Mouse (Mus musculus) liver, postnatal 0 days (tissue): ENCODE measurements at regions not wholly inside any gene's neighbourhood (a gene's known extent, or its start where the extent isn't known, plus 50 kb on each side); places are given as distances from the start of the nearest gene placed in this dataset.
A peak's percentile ranks its signal among the peaks of the same experiment; 100 is the strongest.

Source experiments
- CTCF ChIP-seq: sonication (generic); IDR thresholded peaks from 2 replicates; pipeline ENCODE4 v1.5.1; 2016; ENCODE audit warnings: antibody characterized with exemption, low read depth
- EP300 ChIP-seq: IDR thresholded peaks from 2 replicates; pipeline ENCODE4 v1.6.1; 2016; ENCODE audit warnings: antibody characterized with exemption, low read depth, mild to moderate bottlenecking

DNA sequence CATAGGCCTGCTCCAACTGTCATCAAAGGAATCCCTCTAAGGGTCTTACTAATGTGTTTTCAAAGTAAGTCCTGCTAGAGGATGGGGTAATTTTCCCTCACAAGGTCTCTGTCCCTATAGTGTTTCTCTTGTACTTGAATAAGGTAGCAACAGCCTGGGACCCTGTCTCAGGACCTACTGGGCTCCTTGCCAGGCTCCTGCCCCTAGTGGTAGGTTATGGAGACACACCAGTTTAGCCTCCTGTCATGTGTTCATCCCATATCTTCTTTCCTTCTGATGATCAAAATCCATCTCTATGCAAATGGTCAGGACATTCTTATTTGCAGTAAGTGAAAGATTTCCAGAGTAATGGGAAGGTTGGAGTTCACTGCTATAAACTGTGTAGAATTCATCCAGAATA lies 645.0 kb downstream of the Rpia start:
- TF ChIP-seq CTCF: peak; percentile 55
- no peak for TF ChIP-seq EP300
